Mouse (Mus musculus): ENCODE measurements around the gene Napsa.
A peak's percentile ranks its signal among the peaks of the same experiment; 100 is the strongest.

The Napsa gene

GRCm38 (mm10) chr7:44572213-44572701, at the start of gene Napsa:
TSS of gene Napsa (plus strand) at chr7:44572380.
- no peak for DNase-seq (ENCODE audit: low spot score)

- DNase-seq (ENCODE audit: low spot score): no peak
These were observed 49.1 kb upstream of the Napsa start for GRCm38 (mm10) chr7:44523056-44523455.

GRCm38 (mm10) chr7:44524502-44524901, 47.7 kb upstream of the Napsa start, which contains the start of gene Mybpc2:
TSS of gene Mybpc2 (minus strand) at chr7:44524656.
- no peak for DNase-seq (ENCODE audit: low spot score)

GRCm38 (mm10) chr7:44525126-44525832, 46.9 kb upstream of the Napsa start:
- peak; percentile 80 for DNase-seq (ENCODE audit: low spot score)

GRCm38 (mm10) chr7:44526414-44527154, 45.6 kb upstream of the Napsa start:
- no peak for DNase-seq (ENCODE audit: low spot score)

GRCm38 (mm10) chr7:44527483-44528398, 44.4 kb upstream of the Napsa start:
- peak; percentile 36 for DNase-seq (ENCODE audit: low spot score)

- DNase-seq (ENCODE audit: low spot score): no peak
These were observed 42.7 kb upstream of the Napsa start for GRCm38 (mm10) chr7:44529518-44529917.

GRCm38 (mm10) chr7:44530507-44530906, 41.7 kb upstream of the Napsa start:
- DNase-seq (ENCODE audit: low spot score): no peak

GRCm38 (mm10) chr7:44531207-44531606, 41.0 kb upstream of the Napsa start:
- DNase-seq (ENCODE audit: low spot score): no peak

GRCm38 (mm10) chr7:44531946-44532732, 40.0 kb upstream of the Napsa start, which contains the start of gene Spib:
TSS of gene Spib (minus strand) at chr7:44532071.
- DNase-seq (ENCODE audit: low spot score): no peak

GRCm38 (mm10) chr7:44532918-44533745, 39.0 kb upstream of the Napsa start:
- no peak for DNase-seq (ENCODE audit: low spot score)

- DNase-seq (ENCODE audit: low spot score): no peak
These were observed 38.5 kb upstream of the Napsa start for GRCm38 (mm10) chr7:44533746-44534045.

- no peak for DNase-seq (ENCODE audit: low spot score)
These were observed 37.9 kb upstream of the Napsa start for GRCm38 (mm10) chr7:44534242-44534641.

- no peak for DNase-seq (ENCODE audit: low spot score)
These were observed 37.3 kb upstream of the Napsa start for GRCm38 (mm10) chr7:44534656-44535441.

- peak; percentile 43 for DNase-seq (ENCODE audit: low spot score)
These were observed 36.3 kb upstream of the Napsa start for GRCm38 (mm10) chr7:44535657-44536589.

- peak; percentile 73 for DNase-seq (ENCODE audit: low spot score)
These were observed 35.6 kb upstream of the Napsa start for GRCm38 (mm10) chr7:44536590-44536968.

GRCm38 (mm10) chr7:44537009-44537408, 35.2 kb upstream of the Napsa start:
- DNase-seq (ENCODE audit: low spot score): no peak

GRCm38 (mm10) chr7:44537496-44537895, 34.7 kb upstream of the Napsa start:
- no peak for DNase-seq (ENCODE audit: low spot score)

Measured in MN1 (cell line).